Comparison of ENCODE assay signal across 7 mouse cellular contexts in the genomic region with DNA sequence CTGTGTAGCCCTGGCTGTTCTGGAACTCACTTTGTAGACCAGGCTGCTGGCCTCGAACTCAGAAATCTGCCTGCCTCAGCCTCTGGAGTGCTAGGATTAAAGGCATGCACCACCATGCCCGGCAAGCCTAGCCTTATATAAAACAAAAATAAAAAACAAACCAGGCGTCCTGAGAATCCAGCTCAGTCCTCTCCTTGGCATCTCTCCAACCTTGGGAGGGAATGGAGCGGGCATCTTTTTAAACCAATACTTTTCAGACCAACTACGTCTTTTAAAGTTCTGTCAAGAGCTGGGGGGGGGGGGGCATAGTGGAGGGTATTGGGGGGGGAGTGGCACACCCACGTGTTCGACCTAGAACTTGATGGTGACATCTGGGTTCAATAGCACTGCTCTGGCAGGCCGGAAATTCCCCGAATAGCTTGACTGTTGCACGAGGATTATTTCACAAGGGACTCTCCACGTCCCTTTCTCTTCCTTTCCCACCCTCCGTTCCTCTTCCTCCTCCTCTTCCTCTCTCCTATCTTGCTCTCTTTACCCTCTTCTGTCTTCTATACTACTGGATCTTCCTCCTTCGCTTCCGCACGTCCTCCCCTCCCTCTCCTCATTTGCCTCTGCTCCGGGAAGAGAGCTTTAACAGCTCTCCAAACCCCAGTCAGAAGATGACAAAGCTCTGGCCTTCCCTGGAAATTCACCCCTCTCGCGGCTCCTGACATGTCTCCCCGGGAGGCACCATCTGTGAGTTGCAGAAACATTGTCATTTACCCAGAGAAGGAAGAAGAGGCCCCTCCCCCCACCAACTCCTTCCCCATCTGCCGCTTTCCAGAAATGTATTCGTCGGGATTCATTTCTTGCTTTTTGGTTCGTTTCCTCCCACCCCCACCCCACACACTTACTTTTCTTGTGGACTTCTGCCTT. TPM values are rescaled to one million over a fixed set of nuclear protein-coding genes. Genes with fewer than 3 reads are reported as not detected.
DNase-seq lines count a peak whose midpoint lies in the region; ATAC-seq lines count a peak whose summit lies in the region.

No protein-coding gene starts in this region.

- peak overlapping the region; percentile 44 for H3K4me3 ChIP-seq in embryonic facial prominence, embryonic 10.5 days
- peak overlapping the region in 1 of 2 experiments; percentile 19; a peak in 2 of 4 replicates for H3K4me3 ChIP-seq in heart, embryonic 14.5 days (ENCODE audit: control insufficient read depth in 1 of 2, insufficient read depth in 1 of 2, low read depth in 1 of 2, low read length in 2 of 2)
- H3K4me3 ChIP-seq in stomach, embryonic 15.5 days (replicated peaks): peak overlapping the region; percentile 19

- peak; percentile 69 for DNase-seq in brain, embryonic 18.5 days (ENCODE audit: low read depth, low spot score)
- DNase-seq in embryonic facial prominence, embryonic 10.5 days (ENCODE audit: low spot score): peak; percentile 61
- peak; percentile 35 to 43 for DNase-seq in layer of hippocampus, postnatal 10 days (ENCODE audit: low spot score in 2 of 2)
- DNase-seq in lung, postnatal 36 days: peak; percentile 51
- DNase-seq in ovary, adult 18-20 months (ENCODE audit: low spot score): no peak

- H3K27ac ChIP-seq in embryonic facial prominence, embryonic 10.5 days (replicated peaks): peak overlapping the region; percentile 88
- H3K27ac ChIP-seq in heart, embryonic 14.5 days (replicated peaks in 1 of 2; ENCODE audit: control insufficient read depth in 1 of 2, insufficient read depth in 1 of 2, low read depth in 2 of 2, low read length in 2 of 2): peak overlapping the region in 1 of 2 experiments; percentile 49; a peak in 2 of 4 replicates
- H3K27ac ChIP-seq in stomach, embryonic 15.5 days: peak overlapping the region; percentile 63; the same call in 1 of the 2 replicates

- H3K27me3 ChIP-seq in embryonic facial prominence, embryonic 10.5 days (replicated peaks; ENCODE audit: low read depth, poor library complexity, severe bottlenecking): peaks cover 22% of the 10 kb centered on the region
- H3K27me3 ChIP-seq in heart, embryonic 14.5 days (ENCODE audit: control insufficient read depth, insufficient read depth, low read length): no peaks in the 10 kb centered on the region
- H3K27me3 ChIP-seq in stomach, embryonic 15.5 days (replicated peaks): no peaks in the 10 kb centered on the region

- H3K9ac ChIP-seq in heart, embryonic 14.5 days (ENCODE audit: low read length): peak overlapping the region; percentile 42; the same call in 1 of the 2 replicates
- H3K9ac ChIP-seq in stomach, embryonic 15.5 days: no peak overlapping the region

- H3K4me1 ChIP-seq in embryonic facial prominence, embryonic 10.5 days: peaks cover 20% of the 10 kb centered on the region
- H3K4me1 ChIP-seq in heart, embryonic 14.5 days (ENCODE audit: control insufficient read depth in 2 of 2, insufficient read depth in 2 of 2, low read length in 2 of 2): peaks cover 3 to 4% of the 10 kb centered on the region in 2 experiments; a peak in 2 of 4 replicates
- H3K4me1 ChIP-seq in stomach, embryonic 15.5 days: peaks cover 7% of the 10 kb centered on the region

- peak overlapping the region; percentile 58 for H3K4me2 ChIP-seq in heart, embryonic 14.5 days (ENCODE audit: low read length)
- peak overlapping the region; percentile 44 for H3K4me2 ChIP-seq in stomach, embryonic 15.5 days

- WGBS in embryonic facial prominence, embryonic 10.5 days: 40% methylated on average over 23 of the region's 23 CpGs
- WGBS in heart, embryonic 14.5 days: 25% methylated on average over 23 of the region's 23 CpGs
- 27% methylated on average over 23 of the region's 23 CpGs for WGBS in stomach, embryonic 15.5 days

- H3K9me3 ChIP-seq in embryonic facial prominence, embryonic 10.5 days: no peaks in the 10 kb centered on the region
- H3K9me3 ChIP-seq in heart, embryonic 14.5 days (ENCODE audit: control insufficient read depth, low read length): no peaks in the 10 kb centered on the region
- no peaks in the 10 kb centered on the region for H3K9me3 ChIP-seq in stomach, embryonic 15.5 days

- ATAC-seq in heart, embryonic 14.5 days (ENCODE audit: insufficient number of reproducible peaks, insufficient read depth, low FRiP score, low read depth): no peak
- ATAC-seq in stomach, embryonic 15.5 days (ENCODE audit: insufficient read depth, low FRiP score, low read depth): no peak

- no peaks in the 10 kb centered on the region for H3K36me3 ChIP-seq in embryonic facial prominence, embryonic 10.5 days (replicated peaks)
- no peaks in the 10 kb centered on the region for H3K36me3 ChIP-seq in heart, embryonic 14.5 days (ENCODE audit: control insufficient read depth, insufficient read depth, low read length)
- H3K36me3 ChIP-seq in stomach, embryonic 15.5 days: no peaks in the 10 kb centered on the region

RNA-seq across cellular contexts. Expression of gene Wdr66, which starts 5.2 kb away (rescaled TPM):
- polyA plus RNA-seq in embryonic facial prominence, embryonic 10.5 days (2016; fragmentation: Nextera tagmentation; extraction: Ambion mirVana): 4.3 and 4.5 TPM in 2 replicates
- 2.0 and 2.9 TPM in 2 replicates for polyA plus RNA-seq in heart, embryonic 14.5 days (2014; fragmentation: Nextera tagmentation; extraction: Ambion mirVana)
- total RNA-seq in layer of hippocampus, postnatal 10 days (2021): 1 to 10 TPM; 5.4 to 7.3 TPM
- polyA plus RNA-seq in stomach, embryonic 15.5 days (2015; fragmentation: Nextera tagmentation; extraction: Ambion mirVana): 0.86 and 0.92 TPM in 2 replicates
